Mouse (Mus musculus): ENCODE data around the gene Stard10.

Stard10 gene

GRCm38 (mm10) chr7:101369666-101370065 lies 52.8 kb downstream of the Stard10 start:
- no peak for DNase-seq (ENCODE audit: low read depth, low spot score)

- no peak for DNase-seq (ENCODE audit: low read depth, low spot score)
These were observed 56.2 kb downstream of the Stard10 start for GRCm38 (mm10) chr7:101373082-101373481.

GRCm38 (mm10) chr7:101374155-101374554 lies 57.3 kb downstream of the Stard10 start:
- DNase-seq (ENCODE audit: low read depth, low spot score): no peak

GRCm38 (mm10) chr7:101376701-101377340 lies 59.9 kb downstream of the Stard10 start:
- no peak for DNase-seq (ENCODE audit: low read depth, low spot score)

GRCm38 (mm10) chr7:101377741-101378262 lies 60.9 kb downstream of the Stard10 start:
- DNase-seq (ENCODE audit: low read depth, low spot score): no peak

- DNase-seq (ENCODE audit: low read depth, low spot score): no peak
These were observed 61.4 kb downstream of the Stard10 start for GRCm38 (mm10) chr7:101378285-101378684.

GRCm38 (mm10) chr7:101378796-101379465 lies 62.0 kb downstream of the Stard10 start:
- DNase-seq (ENCODE audit: low read depth, low spot score): no peak

- no peak for DNase-seq (ENCODE audit: low read depth, low spot score)
These were observed 62.8 kb downstream of the Stard10 start for GRCm38 (mm10) chr7:101379732-101380131.

- DNase-seq (ENCODE audit: low read depth, low spot score): no peak
These were observed 64.6 kb downstream of the Stard10 start for GRCm38 (mm10) chr7:101381512-101381911.

GRCm38 (mm10) chr7:101382378-101382777 lies 65.5 kb downstream of the Stard10 start:
- DNase-seq (ENCODE audit: low read depth, low spot score): no peak

GRCm38 (mm10) chr7:101383756-101384155 lies 66.9 kb downstream of the Stard10 start:
- no peak for DNase-seq (ENCODE audit: low read depth, low spot score)

- no peak for DNase-seq (ENCODE audit: low read depth, low spot score)
These were observed 68.0 kb downstream of the Stard10 start for GRCm38 (mm10) chr7:101384931-101385330.

- no peak for DNase-seq (ENCODE audit: low read depth, low spot score)
These were observed 68.4 kb downstream of the Stard10 start for GRCm38 (mm10) chr7:101385331-101385733.

- no peak for DNase-seq (ENCODE audit: low read depth, low spot score)
These were observed 69.1 kb downstream of the Stard10 start for GRCm38 (mm10) chr7:101385866-101386452.

- no peak for DNase-seq (ENCODE audit: low read depth, low spot score)
These were observed 72.4 kb downstream of the Stard10 start for GRCm38 (mm10) chr7:101389256-101389655.

- DNase-seq (ENCODE audit: low read depth, low spot score): no peak
These were observed 75.1 kb downstream of the Stard10 start for GRCm38 (mm10) chr7:101391909-101392479.

- no peak for DNase-seq (ENCODE audit: low read depth, low spot score)
These were observed 76.1 kb downstream of the Stard10 start for GRCm38 (mm10) chr7:101393015-101393414.

GRCm38 (mm10) chr7:101393694-101394504 lies 77.0 kb downstream of the Stard10 start:
- DNase-seq (ENCODE audit: low read depth, low spot score): peak; percentile 34

- DNase-seq (ENCODE audit: low read depth, low spot score): no peak
These were observed 77.7 kb downstream of the Stard10 start for GRCm38 (mm10) chr7:101394569-101394968.

GRCm38 (mm10) chr7:101395471-101395870 lies 78.6 kb downstream of the Stard10 start:
- no peak for DNase-seq (ENCODE audit: low read depth, low spot score)
